Mouse (Mus musculus): Measurements from ENCODE around the gene Eif3d. TPM values are rescaled to one million over a fixed set of nuclear protein-coding genes. Genes with fewer than 3 reads are reported as not detected.

Eif3d gene
- total and polyA plus RNA-seq, 3 experiments: 65.1 to 632 (median 279) TPM

GRCm38 (mm10) chr15:77919441-77919840 is 51.2 kb downstream of the Eif3d start:
- TF ChIP-seq GATA2 (IDR thresholded peaks at IDR 0.05; ENCODE audit: borderline replicate concordance, low read depth, low read length) (no peak), POLR2AphosphoS5 (IDR thresholded peaks at IDR 0.05; ENCODE audit: insufficient replicate concordance, low read depth, low read length) (no peak), TAL1 (conservative IDR thresholded peaks at IDR 0.05; ENCODE audit: low read depth, low read length) (no peak), CTCF (IDR thresholded peaks at IDR 0.05; ENCODE audit: low read depth, low read length) (no peak), GATA1 (IDR thresholded peaks at IDR 0.05; ENCODE audit: borderline replicate concordance, low read length) (no peak)
- DNase-seq (ENCODE audit: low spot score) (no peak), ATAC-seq (ENCODE audit: extremely low read depth, insufficient number of reproducible peaks, low FRiP score, poor library complexity, severe bottlenecking) (no peak)
- Histone ChIP-seq H3K36me3 (replicated peaks) (peaks cover 97% of the 10 kb centered on the region), H3K9me3 (replicated peaks) (no peaks in the 10 kb centered on the region), H3K27me3 (ENCODE audit: insufficient read depth, low read length) (no peaks in the 10 kb centered on the region), H3K4me3 (ENCODE audit: low read depth, low read length) (no peak overlapping the region), H3K4me1 (ENCODE audit: insufficient read depth, low read depth, low read length) (peaks cover 26% of the 10 kb centered on the region)

GRCm38 (mm10) chr15:77916851-77917544 is 53.6 kb downstream of the Eif3d start:
- no peak for ATAC-seq (ENCODE audit: extremely low read depth, insufficient number of reproducible peaks, low FRiP score, poor library complexity, severe bottlenecking)
- Histone ChIP-seq H3K4me3 (ENCODE audit: low read depth, low read length) (no peak overlapping the region), H3K4me1 (ENCODE audit: insufficient read depth, low read depth, low read length) (peaks cover 15% of the 10 kb centered on the region), H3K27me3 (ENCODE audit: insufficient read depth, low read length) (peaks cover 3% of the 10 kb centered on the region), H3K9me3 (replicated peaks) (no peaks in the 10 kb centered on the region), H3K36me3 (replicated peaks) (peaks cover 94% of the 10 kb centered on the region)
- peak; percentile 83 for TF ChIP-seq CTCF (IDR thresholded peaks at IDR 0.05; ENCODE audit: low read depth, low read length)
- no peak for TF ChIP-seq POLR2AphosphoS5 (IDR thresholded peaks at IDR 0.05; ENCODE audit: insufficient replicate concordance, low read depth, low read length)
- DNase-seq (ENCODE audit: low spot score): peak; percentile 52

- no peak for TF ChIP-seq GATA1 (IDR thresholded peaks at IDR 0.05; ENCODE audit: borderline replicate concordance, low read length)
- TF ChIP-seq GATA2 (IDR thresholded peaks at IDR 0.05; ENCODE audit: borderline replicate concordance, low read depth, low read length): no peak
- TF ChIP-seq CTCF (IDR thresholded peaks at IDR 0.05; ENCODE audit: low read depth, low read length): no peak
- no peak for TF ChIP-seq TAL1 (conservative IDR thresholded peaks at IDR 0.05; ENCODE audit: low read depth, low read length)
- TF ChIP-seq POLR2AphosphoS5 (IDR thresholded peaks at IDR 0.05; ENCODE audit: insufficient replicate concordance, low read depth, low read length): no peak
- Histone ChIP-seq H3K4me3 (ENCODE audit: low read depth, low read length) (no peak overlapping the region), H3K4me1 (ENCODE audit: insufficient read depth, low read depth, low read length) (peaks cover 7% of the 10 kb centered on the region), H3K9me3 (replicated peaks) (no peaks in the 10 kb centered on the region), H3K36me3 (replicated peaks) (peaks cover 78% of the 10 kb centered on the region), H3K27me3 (ENCODE audit: insufficient read depth, low read length) (peaks cover 12% of the 10 kb centered on the region)
- DNase-seq (ENCODE audit: low spot score) (no peak), ATAC-seq (ENCODE audit: extremely low read depth, insufficient number of reproducible peaks, low FRiP score, poor library complexity, severe bottlenecking) (no peak)
Measured at GRCm38 (mm10) chr15:77915287-77915686, 55.3 kb downstream of the Eif3d start.

GRCm38 (mm10) chr15:77914507-77914906 is 56.1 kb downstream of the Eif3d start:
- ATAC-seq (ENCODE audit: extremely low read depth, insufficient number of reproducible peaks, low FRiP score, poor library complexity, severe bottlenecking) (no peak), DNase-seq (ENCODE audit: low spot score) (no peak)
- Histone ChIP-seq H3K4me3 (ENCODE audit: low read depth, low read length) (no peak overlapping the region), H3K9me3 (replicated peaks) (no peaks in the 10 kb centered on the region), H3K4me1 (ENCODE audit: insufficient read depth, low read depth, low read length) (peaks cover 4% of the 10 kb centered on the region), H3K27me3 (ENCODE audit: insufficient read depth, low read length) (peaks cover 16% of the 10 kb centered on the region), H3K36me3 (replicated peaks) (peaks cover 70% of the 10 kb centered on the region)
- no peak for TF ChIP-seq CTCF (IDR thresholded peaks at IDR 0.05; ENCODE audit: low read depth, low read length)

- Histone ChIP-seq H3K4me1 (ENCODE audit: insufficient read depth, low read depth, low read length) (peaks cover 3% of the 10 kb centered on the region), H3K27me3 (ENCODE audit: insufficient read depth, low read length) (peaks cover 22% of the 10 kb centered on the region), H3K36me3 (replicated peaks) (peaks cover 55% of the 10 kb centered on the region), H3K9me3 (replicated peaks) (no peaks in the 10 kb centered on the region), H3K4me3 (ENCODE audit: low read depth, low read length) (no peak overlapping the region)
- DNase-seq (ENCODE audit: low spot score): no peak
- no peak for TF ChIP-seq CTCF (IDR thresholded peaks at IDR 0.05; ENCODE audit: low read depth, low read length)
- TF ChIP-seq POLR2AphosphoS5 (IDR thresholded peaks at IDR 0.05; ENCODE audit: insufficient replicate concordance, low read depth, low read length): no peak
- TF ChIP-seq GATA1 (IDR thresholded peaks at IDR 0.05; ENCODE audit: borderline replicate concordance, low read length): no peak
- TF ChIP-seq TAL1 (conservative IDR thresholded peaks at IDR 0.05; ENCODE audit: low read depth, low read length): no peak
- TF ChIP-seq GATA2 (IDR thresholded peaks at IDR 0.05; ENCODE audit: borderline replicate concordance, low read depth, low read length): no peak
- ATAC-seq (ENCODE audit: extremely low read depth, insufficient number of reproducible peaks, low FRiP score, poor library complexity, severe bottlenecking): no peak
Measured at GRCm38 (mm10) chr15:77913054-77913453, 57.6 kb downstream of the Eif3d start.

- Histone ChIP-seq H3K27me3 (ENCODE audit: insufficient read depth, low read length) (peaks cover 26% of the 10 kb centered on the region), H3K36me3 (replicated peaks) (peaks cover 51% of the 10 kb centered on the region), H3K9me3 (replicated peaks) (no peaks in the 10 kb centered on the region), H3K4me3 (ENCODE audit: low read depth, low read length) (no peak overlapping the region), H3K4me1 (ENCODE audit: insufficient read depth, low read depth, low read length) (peaks cover under 1% of the 10 kb centered on the region)
- DNase-seq (ENCODE audit: low spot score): no peak
- no peak for TF ChIP-seq GATA1 (IDR thresholded peaks at IDR 0.05; ENCODE audit: borderline replicate concordance, low read length)
- no peak for TF ChIP-seq TAL1 (conservative IDR thresholded peaks at IDR 0.05; ENCODE audit: low read depth, low read length)
- TF ChIP-seq GATA2 (IDR thresholded peaks at IDR 0.05; ENCODE audit: borderline replicate concordance, low read depth, low read length): no peak
- no peak for ATAC-seq (ENCODE audit: extremely low read depth, insufficient number of reproducible peaks, low FRiP score, poor library complexity, severe bottlenecking)
Measured at GRCm38 (mm10) chr15:77912585-77912984, 58.0 kb downstream of the Eif3d start.

- Histone ChIP-seq H3K4me1 (ENCODE audit: insufficient read depth, low read depth, low read length) (peaks cover 2% of the 10 kb centered on the region), H3K4me3 (ENCODE audit: low read depth, low read length) (no peak overlapping the region), H3K9me3 (replicated peaks) (no peaks in the 10 kb centered on the region), H3K27me3 (ENCODE audit: insufficient read depth, low read length) (peaks cover 32% of the 10 kb centered on the region), H3K36me3 (replicated peaks) (peaks cover 47% of the 10 kb centered on the region)
- TF ChIP-seq CTCF (IDR thresholded peaks at IDR 0.05; ENCODE audit: low read depth, low read length): no peak
- no peak for TF ChIP-seq GATA1 (IDR thresholded peaks at IDR 0.05; ENCODE audit: borderline replicate concordance, low read length)
- TF ChIP-seq TAL1 (conservative IDR thresholded peaks at IDR 0.05; ENCODE audit: low read depth, low read length): no peak
- no peak for TF ChIP-seq POLR2AphosphoS5 (IDR thresholded peaks at IDR 0.05; ENCODE audit: insufficient replicate concordance, low read depth, low read length)
- no peak for TF ChIP-seq GATA2 (IDR thresholded peaks at IDR 0.05; ENCODE audit: borderline replicate concordance, low read depth, low read length)
- DNase-seq (ENCODE audit: low spot score): no peak
- no peak for ATAC-seq (ENCODE audit: extremely low read depth, insufficient number of reproducible peaks, low FRiP score, poor library complexity, severe bottlenecking)
Measured at GRCm38 (mm10) chr15:77912048-77912447, 58.6 kb downstream of the Eif3d start.
